Mouse (Mus musculus) Patski (cell line): Measurements from ENCODE around the gene Actr1a. TPM values are rescaled to one million over a fixed set of nuclear protein-coding genes. Genes with fewer than 3 reads are reported as not detected.
A peak's percentile ranks its signal among the peaks of the same experiment; 100 is the strongest.

Experiments
- ATAC-seq: fragments of 100-300 bp; one replicate; pipeline ENCODE4 v1.8.0; 2021
- CTCF ChIA-PET: fragments of 350-600 bp; sonication (Branson Sonifier 250); formaldehyde crosslinking; loops from one replicate; lab custom pipeline; 2022; ENCODE audit warnings: inconsistent platforms; lab: Charles Lee
- POLR2A ChIA-PET: fragments of 350-600 bp; sonication (Branson Sonifier 250); formaldehyde crosslinking; loops from one replicate; lab custom pipeline; 2022; ENCODE audit warnings: antibody characterized with exemption, inconsistent platforms; lab: Charles Lee
- DNase-seq: peaks from one replicate; pipeline ENCODE4 v3.0.0-alpha.2; 2011; ENCODE audit warnings: low read depth, low spot score
- H3K27me3 ChIP-seq: fragments of 371-371 bp; one replicate; pipeline ENCODE4 v1.5.1; 2021
- CTCF ChIP-seq: fragments of 100-300 bp; IDR thresholded peaks from one replicate; pipeline ENCODE4 v1.5.1; 2021
- in situ Hi-C: fragments of 300-500 bp; cut with MboI; formaldehyde crosslinking; loops from 3 replicates; pipeline ENCODE4 v1.11.1; 2018; ENCODE audit warnings: low pct_unique_long_range_greater_than_20kb, mixed read lengths
- polyA plus RNA-seq: library from polyadenylated mRNA; unstranded; gene quantifications from one replicate; pipeline ENCODE4 v1.2.3, GENCODE M21; 2021

Actr1a gene
- 159 TPM for polyA plus RNA-seq

DNA sequence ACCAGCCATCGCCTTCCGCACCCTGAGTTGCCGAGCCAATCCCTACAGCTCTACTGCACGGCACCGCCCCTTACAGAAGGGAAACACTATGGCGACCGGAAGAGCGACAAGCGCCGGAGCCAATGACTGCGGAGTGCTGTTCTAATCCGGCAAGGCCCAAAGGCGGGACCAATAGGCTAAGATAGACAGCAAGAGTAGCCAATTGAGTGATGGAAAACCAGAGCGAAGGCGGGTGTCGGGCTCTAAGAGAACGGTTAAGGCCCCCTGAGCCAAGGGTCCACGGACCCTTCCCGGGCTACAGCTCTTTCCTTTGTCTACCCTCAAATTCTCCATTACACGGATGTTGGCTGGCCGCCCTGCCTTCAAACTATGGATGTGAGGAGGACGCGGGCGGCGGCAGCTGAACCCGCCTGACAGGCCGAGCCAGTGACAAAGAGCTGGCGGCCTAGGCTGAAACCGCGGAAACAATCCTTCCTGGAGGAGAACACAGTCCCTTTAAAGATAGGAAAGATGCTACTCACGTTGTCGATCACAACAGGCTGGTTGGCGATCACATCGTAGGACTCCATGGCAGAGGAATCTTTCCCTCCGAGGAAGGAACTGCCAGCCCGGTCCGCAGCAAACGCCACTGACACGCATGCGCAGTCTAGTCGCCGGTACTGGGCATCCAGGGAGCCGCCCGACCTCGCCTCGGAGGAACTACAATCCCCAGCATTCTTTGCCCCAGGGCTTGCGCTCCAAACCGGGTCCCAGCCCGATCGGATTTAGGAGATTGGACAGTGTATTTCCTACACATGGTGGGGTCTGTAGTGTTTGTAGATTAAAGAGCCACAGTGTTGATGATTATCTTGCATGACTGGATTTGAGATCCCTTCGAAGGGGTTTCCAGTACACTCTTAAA lies at the start of gene Actr1a:
Gene Actr1a (minus strand): TSS at position 640 of the 901 bp plus-strand sequence.
- no peak for TF ChIP-seq CTCF
- ChIA-PET CTCF (no interaction called here), POLR2A (interaction anchor here (0.7 to 1.4 kb wide), 3 partner anchors 43 to 134 kb away, joined by 3 to 5 read pairs (median 4); no protein-coding TSS in a partner anchor)
- in situ Hi-C loops: loop anchor here (5.0 kb wide), 2 partner anchors 52 to 137 kb away; no protein-coding TSS in a partner anchor
- peak; percentile 94 for ATAC-seq
- no peaks in the 10 kb centered on the region for H3K27me3 ChIP-seq
- DNase-seq: peak; percentile 98

DNA sequence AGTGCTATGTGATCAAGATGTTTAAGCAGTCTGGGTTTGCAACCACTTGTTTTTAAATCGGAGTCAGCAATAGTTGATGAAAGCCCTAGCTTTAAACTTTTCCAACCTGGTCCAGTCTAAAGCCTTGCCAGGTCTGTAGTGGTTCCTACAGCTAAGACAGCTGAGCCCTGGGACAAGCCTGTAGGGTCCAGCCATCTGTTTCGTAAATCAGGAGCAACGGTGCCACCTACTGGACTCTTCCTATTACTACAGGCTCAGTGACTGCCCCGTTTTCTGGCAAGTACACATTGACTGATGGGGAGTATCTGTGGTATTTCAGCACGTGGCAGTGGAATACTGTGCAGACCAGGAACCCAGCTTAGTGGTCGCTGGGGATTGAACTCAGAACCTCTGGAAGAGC lies 48.7 kb upstream of the Actr1a start:
- DNase-seq: peak; percentile 55
- in situ Hi-C loops: no loop called here
- CTCF ChIA-PET: interaction anchor here (0.6 to 5.2 kb wide), 12 partner anchors 9 to 189 kb away, joined by 3 to 41 read pairs (median 5); partner anchors contain the start of gene Sufu
- TF ChIP-seq CTCF: peak; percentile 92
- peak; percentile 55 for ATAC-seq
- POLR2A ChIA-PET: interaction anchor here (0.7 to 1.6 kb wide), 4 partner anchors 8 to 48 kb away, joined by 3 to 4 read pairs (median 4); partner anchors contain the start of gene Sufu
- no peaks in the 10 kb centered on the region for H3K27me3 ChIP-seq

DNA sequence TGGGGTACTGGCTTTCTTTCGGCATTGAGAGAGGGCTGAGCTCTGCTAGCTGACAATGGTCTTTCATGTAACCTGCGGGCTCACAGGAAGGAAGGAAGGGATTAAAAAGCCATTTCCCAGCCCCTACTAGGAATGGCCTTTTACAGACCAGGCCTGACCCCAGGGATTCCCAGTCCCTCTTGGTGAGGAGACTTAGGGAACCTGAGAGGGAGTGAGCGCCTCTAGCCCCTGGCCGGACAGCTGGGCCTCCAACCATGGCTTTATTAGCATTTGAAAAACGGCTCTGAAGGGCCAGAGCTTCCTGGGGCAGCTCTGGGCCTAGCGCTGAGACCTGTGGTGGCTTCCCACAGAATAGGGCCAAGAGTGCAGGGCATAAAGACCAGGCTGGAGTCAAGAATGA lies 48.0 kb upstream of the Actr1a start:
- TF ChIP-seq CTCF: no peak
- no peaks in the 10 kb centered on the region for H3K27me3 ChIP-seq
- ChIA-PET POLR2A (interaction anchor here (0.9 to 1.6 kb wide), 3 partner anchors 9 to 47 kb away, joined by 3 to 4 read pairs (median 4); partner anchors contain the start of gene Sufu), CTCF (interaction anchor here (0.6 to 5.2 kb wide), 11 partner anchors 8 to 64 kb away, joined by 3 to 41 read pairs (median 5); partner anchors contain the start of gene Sufu)
- in situ Hi-C loops: no loop called here
- no peak for DNase-seq
- no peak for ATAC-seq

DNA sequence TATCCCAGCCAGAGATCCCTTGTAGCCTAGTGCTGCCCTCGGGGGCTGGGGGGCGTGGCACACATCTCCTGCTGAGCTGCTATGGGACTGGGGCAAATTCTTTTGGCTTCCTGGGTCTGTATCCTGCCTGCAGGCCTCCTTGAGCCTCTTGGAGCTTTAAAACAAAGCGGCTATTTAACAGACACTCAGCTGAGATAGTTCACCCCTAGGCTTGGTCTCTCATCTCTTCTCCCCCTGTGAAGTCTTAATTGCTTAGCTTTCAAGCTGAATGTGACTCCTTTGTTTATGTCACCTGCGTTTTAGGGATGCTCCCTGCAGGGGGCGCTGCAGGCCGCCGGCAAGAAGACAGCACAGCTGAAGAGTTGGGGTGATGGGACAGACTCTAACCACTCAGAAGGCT lies 39.9 kb upstream of the Actr1a start:
- ATAC-seq (no peak), DNase-seq (no peak)
- ChIA-PET POLR2A (interaction anchor here (0.6 to 0.7 kb wide), 3 partner anchors 38 to 987 kb away, joined by 3 read pairs; no protein-coding TSS in a partner anchor), CTCF (interaction anchor here (0.8 to 3.2 kb wide), 10 partner anchors 8 to 38 kb away, joined by 4 to 22 read pairs (median 6); partner anchors contain the start of gene Sufu)
- in situ Hi-C loops: no loop called here
- peak; percentile 81 for TF ChIP-seq CTCF
- H3K27me3 ChIP-seq: no peaks in the 10 kb centered on the region

DNA sequence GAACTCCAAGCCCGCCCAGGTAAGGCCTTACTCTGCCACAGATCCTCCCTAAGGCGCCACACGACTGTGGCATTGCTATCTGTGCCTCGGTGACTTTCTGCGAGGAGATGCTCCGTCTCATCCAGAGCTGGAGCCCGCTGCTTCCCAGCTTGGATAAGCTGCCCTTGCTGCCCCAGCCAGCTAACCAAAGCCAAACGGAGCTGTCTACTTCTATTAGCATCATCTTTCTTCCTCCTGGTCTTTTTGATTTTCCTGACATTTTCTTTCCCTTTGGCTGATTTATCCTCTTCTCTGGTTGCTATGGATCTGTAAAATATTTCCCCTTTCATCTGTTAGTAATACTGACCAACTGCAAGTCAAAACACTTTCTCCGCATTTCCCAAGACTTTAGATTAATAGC lies 39.0 kb upstream of the Actr1a start:
- in situ Hi-C loops: no loop called here
- H3K27me3 ChIP-seq: no peaks in the 10 kb centered on the region
- DNase-seq (no peak), ATAC-seq (no peak)
- ChIA-PET POLR2A (interaction anchor here (0.7 kb wide), 1 partner anchor 37 kb away, joined by 3 read pairs; no protein-coding TSS in a partner anchor), CTCF (interaction anchor here (0.8 to 3.2 kb wide), 5 partner anchors 11 to 37 kb away, joined by 5 to 22 read pairs (median 8); partner anchors contain the start of gene Sufu)
- no peak for TF ChIP-seq CTCF

DNA sequence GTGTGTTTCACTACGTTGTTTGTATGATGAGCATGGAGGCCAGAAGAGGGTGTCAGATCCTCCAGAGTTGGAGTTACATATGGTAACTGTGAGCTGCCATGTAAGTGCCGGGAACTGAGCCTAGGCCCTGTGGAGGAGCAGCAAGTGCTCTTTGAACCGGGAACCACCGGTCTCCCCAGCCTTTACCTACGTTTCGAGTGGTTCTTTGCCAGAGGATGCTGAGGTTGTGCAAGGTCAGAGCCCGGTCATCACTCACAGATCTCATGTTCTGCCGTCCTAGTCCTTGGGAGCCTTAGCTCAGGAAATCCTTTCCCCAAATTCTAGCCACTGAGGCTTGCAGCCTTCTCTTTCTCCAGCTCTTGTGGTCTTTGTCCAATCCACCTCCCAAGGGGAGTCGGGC lies 38.6 kb upstream of the Actr1a start:
- TF ChIP-seq CTCF: no peak
- in situ Hi-C loops: no loop called here
- ChIA-PET POLR2A (no interaction called here), CTCF (interaction anchor here (2.3 to 3.2 kb wide), 3 partner anchors 11 to 37 kb away, joined by 8 to 22 read pairs (median 9); partner anchors contain the start of gene Sufu)
- H3K27me3 ChIP-seq: no peaks in the 10 kb centered on the region
- DNase-seq (no peak), ATAC-seq (no peak)

DNA sequence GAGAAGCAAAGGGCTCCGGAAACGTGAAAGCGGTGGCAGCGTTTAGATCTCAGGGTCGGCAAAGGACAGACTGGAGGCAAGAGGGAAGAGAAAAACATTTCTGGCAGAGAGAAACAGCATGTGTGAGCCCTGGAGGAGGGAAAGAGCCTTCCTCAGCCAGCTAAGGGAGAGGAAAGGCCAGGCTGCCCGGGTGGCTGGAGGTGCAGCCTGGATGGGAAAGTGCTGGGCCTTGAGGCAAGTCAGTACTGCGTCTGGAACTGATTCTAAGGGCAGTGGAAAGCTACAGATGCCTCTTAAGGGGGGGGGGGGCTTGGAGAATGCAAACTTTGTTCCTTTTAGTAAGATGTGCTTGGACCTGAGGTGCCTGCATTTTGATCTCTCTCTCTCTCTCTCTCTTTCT lies 38.2 kb upstream of the Actr1a start:
- in situ Hi-C loops: no loop called here
- ChIA-PET POLR2A (no interaction called here), CTCF (interaction anchor here (2.9 to 3.2 kb wide), 2 partner anchors 20 to 36 kb away, joined by 8 to 22 read pairs; partner anchors contain the start of gene Sufu)
- no peak for DNase-seq
- ATAC-seq: no peak
- no peaks in the 10 kb centered on the region for H3K27me3 ChIP-seq
- TF ChIP-seq CTCF: no peak

DNA sequence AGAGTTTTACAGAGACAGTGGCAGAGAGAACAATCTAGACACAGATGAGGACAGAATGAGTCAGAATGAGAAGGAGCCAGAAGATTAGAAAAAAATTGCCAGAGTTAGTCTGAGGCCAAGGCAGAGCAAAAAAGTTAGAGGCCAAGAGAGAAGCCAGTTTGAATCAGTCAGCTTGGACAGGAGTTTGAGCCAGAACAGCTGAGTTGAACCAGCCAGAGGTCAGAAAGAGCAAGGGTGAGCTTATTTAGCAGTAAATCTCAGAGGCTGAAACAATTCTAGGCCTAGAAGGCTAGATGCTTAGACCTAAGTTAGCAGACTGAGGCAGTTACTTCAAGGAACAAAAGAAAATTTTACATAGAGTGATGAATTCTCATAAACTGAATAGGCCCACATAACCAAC lies 33.7 kb upstream of the Actr1a start:
- CTCF ChIA-PET: interaction anchor here (1.3 to 2.0 kb wide), 2 partner anchors 14 to 23 kb away, joined by 3 to 4 read pairs; no protein-coding TSS in a partner anchor
- H3K27me3 ChIP-seq: no peaks in the 10 kb centered on the region
- DNase-seq (no peak), ATAC-seq (no peak)
- no peak for TF ChIP-seq CTCF
- POLR2A ChIA-PET: no interaction called here
- in situ Hi-C loops: no loop called here

DNA sequence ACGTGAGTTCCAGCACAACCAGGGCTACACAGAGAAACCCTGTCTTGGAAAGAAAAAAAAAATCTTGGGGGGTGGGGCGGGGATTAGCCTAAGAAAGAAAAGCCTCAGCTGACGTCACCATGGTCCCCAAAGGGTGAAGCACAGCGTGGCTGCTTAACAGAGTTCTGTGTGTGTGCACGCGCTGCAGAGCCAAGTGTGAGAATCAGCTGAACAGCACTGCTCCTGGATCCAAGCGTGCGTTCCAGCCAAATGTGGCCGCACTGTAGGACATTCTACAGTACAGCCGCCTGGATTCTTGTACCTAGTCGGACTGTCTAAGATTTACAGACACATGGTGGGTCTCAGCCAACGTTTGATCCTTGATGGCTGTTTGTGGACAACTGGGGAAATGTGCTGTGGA lies 30.9 kb upstream of the Actr1a start:
- ATAC-seq: no peak
- no peaks in the 10 kb centered on the region for H3K27me3 ChIP-seq
- ChIA-PET CTCF (no interaction called here), POLR2A (interaction anchor here (0.7 kb wide), 1 partner anchor 140 kb away, joined by 3 read pairs; no protein-coding TSS in a partner anchor)
- TF ChIP-seq CTCF: no peak
- DNase-seq: no peak
- in situ Hi-C loops: no loop called here

DNA sequence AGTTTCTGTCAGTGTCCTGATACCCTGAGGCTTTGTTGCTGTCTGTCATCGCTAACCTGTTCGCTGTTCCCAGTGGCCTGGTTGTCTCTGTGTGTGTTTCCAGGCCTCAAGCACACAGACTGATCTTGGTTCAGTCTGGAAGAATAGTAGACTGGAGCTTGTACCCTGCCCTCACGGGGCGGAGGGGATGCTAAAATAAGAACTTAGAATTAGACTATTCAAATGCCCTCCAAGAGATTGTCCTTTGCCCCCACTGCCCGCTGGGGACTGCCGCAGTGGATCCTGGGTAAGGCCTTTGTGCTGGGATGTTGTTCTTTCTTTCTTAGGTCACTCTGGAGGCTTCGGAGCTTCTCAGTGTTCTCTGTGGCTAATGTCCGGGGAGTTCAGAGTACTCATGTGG lies 29.7 kb upstream of the Actr1a start:
- H3K27me3 ChIP-seq: no peaks in the 10 kb centered on the region
- CTCF ChIA-PET: interaction anchor here (0.7 to 1.0 kb wide), 2 partner anchors 19 to 21 kb away, joined by 3 read pairs; no protein-coding TSS in a partner anchor
- DNase-seq (no peak), ATAC-seq (no peak)
- no peak for TF ChIP-seq CTCF
- POLR2A ChIA-PET: no interaction called here
- in situ Hi-C loops: no loop called here
